Mouse (Mus musculus): ENCODE measurements at regions not wholly inside any gene's neighbourhood (a gene's known extent, or its start where the extent isn't known, plus 50 kb on each side); places are given as distances from the start of the nearest gene placed in this dataset.

DNA sequence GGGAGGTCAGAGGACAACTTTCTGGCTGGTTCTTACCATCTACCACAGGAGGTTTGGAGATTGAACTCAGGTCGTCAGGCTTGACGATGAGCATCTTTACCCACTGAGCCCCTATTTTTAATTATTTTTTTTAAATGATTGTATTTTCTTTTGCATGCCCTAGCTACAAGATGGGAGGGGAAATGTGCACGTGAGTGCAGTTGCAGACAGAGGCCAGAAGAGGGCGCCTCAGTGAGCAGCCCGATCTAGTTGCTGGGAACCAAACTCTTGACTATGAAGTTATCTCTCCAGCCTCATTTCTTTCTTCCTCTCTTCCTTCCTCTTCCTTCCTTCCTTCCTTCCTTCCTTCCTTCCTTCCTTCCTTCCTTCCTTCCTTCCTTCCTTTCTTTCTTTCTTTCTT, 537.3 kb upstream of the Adam5 start:
- 90% methylated on average over 5 of the region's 5 CpGs for WGBS
- Histone ChIP-seq H3K4me2 (no peak overlapping the region), H3K4me1 (ENCODE audit: control insufficient read depth, insufficient read depth, low read length) (no peaks in the 10 kb centered on the region), H3K27me3 (ENCODE audit: control insufficient read depth, insufficient read depth, low read length) (no peaks in the 10 kb centered on the region), H3K27ac (ENCODE audit: low read depth, low read length) (no peak overlapping the region), H3K9ac (ENCODE audit: low read length) (no peak overlapping the region), H3K4me3 (ENCODE audit: low read depth, low read length) (no peak overlapping the region), H3K9me3 (ENCODE audit: control insufficient read depth, low read length) (no peaks in the 10 kb centered on the region), H3K36me3 (ENCODE audit: control insufficient read depth, insufficient read depth, low read length) (no peaks in the 10 kb centered on the region)
- DNase-seq (ENCODE audit: low spot score, missing footprints) (peak; percentile 44), ATAC-seq (ENCODE audit: low FRiP score) (no peak)

DNA sequence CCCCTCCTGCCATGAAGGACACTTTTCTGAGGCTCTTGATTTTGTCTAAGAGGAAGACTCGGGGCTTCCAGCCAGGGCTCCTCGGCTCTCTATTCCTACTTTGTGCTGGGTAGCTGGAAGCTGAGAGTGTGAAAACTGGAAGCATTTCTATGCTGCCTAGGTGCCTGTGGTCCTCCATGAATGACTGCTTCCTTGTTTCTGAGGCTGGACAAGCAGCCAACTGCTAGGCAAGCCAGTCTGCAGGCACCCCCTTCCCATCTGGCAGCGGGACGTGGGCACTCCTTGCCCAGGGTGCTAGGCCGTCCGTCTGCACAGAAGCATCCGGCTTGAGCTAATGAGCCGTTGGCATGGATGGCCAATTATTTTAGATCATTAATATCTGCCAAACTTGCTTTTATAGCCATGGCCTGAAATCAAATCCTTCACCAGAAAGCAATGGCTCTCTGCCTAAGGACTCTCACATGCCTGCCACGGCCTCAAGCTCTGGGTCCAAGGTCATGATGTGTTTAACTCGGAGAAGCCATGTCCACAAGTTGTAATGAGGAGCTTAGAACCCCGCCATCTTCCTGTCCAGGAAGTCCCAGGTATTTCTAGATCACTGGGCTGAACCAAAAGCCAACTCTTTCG, 534.5 kb upstream of the Adam5 start:
- ATAC-seq (ENCODE audit: low FRiP score) (no peak), DNase-seq (ENCODE audit: low spot score, missing footprints) (peak; percentile 8)
- Histone ChIP-seq H3K4me3 (ENCODE audit: low read depth, low read length) (no peak overlapping the region), H3K9ac (ENCODE audit: low read length) (no peak overlapping the region), H3K4me1 (ENCODE audit: control insufficient read depth, insufficient read depth, low read length) (no peaks in the 10 kb centered on the region; the same call in 1 of the 2 replicates), H3K4me2 (no peak overlapping the region), H3K27ac (ENCODE audit: low read depth, low read length) (no peak overlapping the region), H3K9me3 (ENCODE audit: control insufficient read depth, low read length) (no peaks in the 10 kb centered on the region), H3K27me3 (ENCODE audit: control insufficient read depth, insufficient read depth, low read length) (no peaks in the 10 kb centered on the region; the same call in 1 of the 2 replicates), H3K36me3 (ENCODE audit: control insufficient read depth, insufficient read depth, low read length) (no peaks in the 10 kb centered on the region)
- 93% methylated on average over 12 of the region's 12 CpGs for WGBS

DNA sequence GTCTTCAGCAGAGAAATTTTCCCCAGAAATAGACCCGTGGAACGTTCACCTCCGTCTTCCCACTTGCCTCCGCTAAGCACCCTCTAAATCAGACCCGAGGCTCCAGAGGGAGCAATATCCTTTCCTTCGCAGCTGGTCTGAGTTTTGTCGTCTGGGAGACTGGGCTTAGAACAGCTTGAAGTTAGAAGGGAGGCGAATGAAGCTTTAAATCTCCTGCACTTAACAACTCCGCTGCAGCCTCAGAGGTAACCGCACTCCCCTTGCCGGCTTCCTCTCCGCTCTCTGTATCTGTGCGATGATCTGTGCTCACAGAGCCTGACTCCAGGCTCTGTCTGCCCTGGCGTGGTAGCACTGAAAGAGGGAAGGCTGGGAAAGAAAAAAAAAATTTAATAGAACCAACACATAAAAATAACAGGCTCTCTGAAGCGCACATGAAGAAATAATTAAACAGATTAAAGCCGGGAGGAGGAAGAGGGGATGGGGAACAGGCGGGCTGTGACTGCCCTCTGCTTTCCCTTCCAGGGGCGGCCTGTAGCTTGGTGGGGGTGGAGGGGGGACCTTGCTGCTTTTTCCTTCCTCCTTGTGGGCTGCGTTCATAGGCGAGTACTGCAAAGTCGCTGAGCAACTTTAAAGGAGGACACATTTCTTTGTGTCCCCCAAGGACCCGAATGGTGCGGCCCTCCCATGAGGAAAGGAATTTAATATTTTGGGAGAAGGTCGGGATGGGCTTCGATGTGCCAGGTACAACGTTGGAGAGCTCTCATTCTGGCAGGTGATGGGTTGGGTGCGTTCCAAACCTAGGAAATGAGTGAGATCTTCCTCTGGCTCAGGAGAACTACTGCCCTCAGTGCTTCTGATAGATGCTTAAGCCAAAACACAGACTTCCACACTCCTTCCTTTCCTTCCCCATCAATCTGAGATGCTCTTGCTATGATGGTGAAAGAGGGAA, 529.9 kb upstream of the Adam5 start:
- H3K4me2 ChIP-seq: peak overlapping the region; percentile 32
- no peak overlapping the region for H3K27ac ChIP-seq (ENCODE audit: low read depth, low read length)
- H3K27me3 ChIP-seq (ENCODE audit: control insufficient read depth, insufficient read depth, low read length): peaks cover 6% of the 10 kb centered on the region; the same call in 1 of the 2 replicates
- H3K36me3 ChIP-seq (ENCODE audit: control insufficient read depth, insufficient read depth, low read length): no peaks in the 10 kb centered on the region
- 9% methylated on average over 27 of the region's 27 CpGs for WGBS
- no peaks in the 10 kb centered on the region for H3K9me3 ChIP-seq (ENCODE audit: control insufficient read depth, low read length)
- peak; percentile 91 for DNase-seq (ENCODE audit: low spot score, missing footprints)
- H3K4me3 ChIP-seq (ENCODE audit: low read depth, low read length): no peak overlapping the region; the same call in 1 of the 2 replicates
- no peak for ATAC-seq (ENCODE audit: low FRiP score)
- no peaks in the 10 kb centered on the region; the same call in 1 of the 2 replicates for H3K4me1 ChIP-seq (ENCODE audit: control insufficient read depth, insufficient read depth, low read length)
- H3K9ac ChIP-seq (ENCODE audit: low read length): no peak overlapping the region

DNA sequence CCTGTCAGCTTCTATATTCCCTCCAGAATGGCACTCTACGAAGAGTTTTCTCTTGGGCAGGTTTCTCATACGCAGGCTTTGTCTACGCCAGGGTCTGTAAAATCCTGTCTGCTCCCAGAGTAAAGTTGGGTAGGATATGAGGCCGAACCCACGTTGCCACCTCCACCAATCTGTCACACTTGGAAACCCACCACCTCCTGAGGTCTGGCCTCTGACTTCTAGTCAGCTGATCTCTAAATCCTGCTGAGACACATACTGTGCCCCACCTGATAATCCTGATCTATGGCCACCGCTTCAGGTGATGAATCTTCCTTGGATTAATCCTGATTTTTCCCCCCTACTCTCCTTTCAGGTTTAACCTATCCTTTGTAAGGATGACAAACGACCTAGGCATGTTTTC, 529.2 kb upstream of the Adam5 start:
- Histone ChIP-seq H3K9ac (ENCODE audit: low read length) (no peak overlapping the region), H3K27me3 (ENCODE audit: control insufficient read depth, insufficient read depth, low read length) (peaks cover 6% of the 10 kb centered on the region; the same call in 1 of the 2 replicates), H3K27ac (ENCODE audit: low read depth, low read length) (no peak overlapping the region), H3K4me1 (ENCODE audit: control insufficient read depth, insufficient read depth, low read length) (no peaks in the 10 kb centered on the region; the same call in 1 of the 2 replicates), H3K9me3 (ENCODE audit: control insufficient read depth, low read length) (no peaks in the 10 kb centered on the region), H3K4me3 (ENCODE audit: low read depth, low read length) (no peak overlapping the region; the same call in 1 of the 2 replicates), H3K36me3 (ENCODE audit: control insufficient read depth, insufficient read depth, low read length) (no peaks in the 10 kb centered on the region), H3K4me2 (peak overlapping the region; percentile 32; the same call in 1 of the 2 replicates)
- peak; percentile 83 for DNase-seq (ENCODE audit: low spot score, missing footprints)
- WGBS: 40% methylated on average over 7 of the region's 7 CpGs
- no peak for ATAC-seq (ENCODE audit: low FRiP score)

DNA sequence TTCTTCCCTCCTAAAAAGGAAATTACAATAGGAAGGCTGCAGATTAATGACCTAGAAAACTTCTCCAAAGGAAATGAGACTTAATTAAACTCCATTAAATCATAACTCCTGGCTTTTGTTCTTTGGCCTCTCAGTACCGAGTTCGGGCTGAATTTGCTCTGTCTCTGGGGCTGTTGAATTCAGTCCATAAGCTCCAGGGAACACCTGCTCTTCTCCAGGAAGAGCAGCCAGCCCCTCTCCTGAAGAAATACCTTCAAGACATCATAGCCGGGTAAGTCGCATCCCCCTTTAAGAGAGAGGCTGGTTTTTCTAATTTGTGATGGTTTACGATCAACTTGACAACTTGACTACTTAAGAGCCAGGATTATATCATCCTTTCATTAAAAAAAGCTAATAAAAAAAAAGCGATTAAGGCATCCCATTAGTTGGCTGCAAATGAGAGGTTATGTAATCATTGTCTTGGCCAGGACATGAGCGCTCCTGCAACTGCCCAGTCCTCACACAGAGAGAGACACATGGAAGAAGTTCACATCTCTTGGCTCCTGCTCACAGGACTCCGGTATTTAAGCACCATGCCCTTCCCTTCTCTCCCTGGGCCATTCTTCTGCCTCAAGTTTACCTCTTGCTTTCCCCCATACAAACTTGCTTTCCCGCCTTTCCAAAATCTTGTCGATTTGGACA, 524.0 kb upstream of the Adam5 start:
- H3K4me1 ChIP-seq (ENCODE audit: control insufficient read depth, insufficient read depth, low read length): no peaks in the 10 kb centered on the region
- DNase-seq (ENCODE audit: low spot score, missing footprints) (no peak), ATAC-seq (ENCODE audit: low FRiP score) (no peak)
- no peak overlapping the region for H3K9ac ChIP-seq (ENCODE audit: low read length)
- 0 out of 2 replicates have a peak, but pooled peaks cover 2% of the 10 kb centered on the region for H3K27me3 ChIP-seq (ENCODE audit: control insufficient read depth, insufficient read depth, low read length)
- H3K4me3 ChIP-seq (ENCODE audit: low read depth, low read length): no peak overlapping the region
- no peak overlapping the region for H3K4me2 ChIP-seq
- 94% methylated on average over 10 of the region's 10 CpGs for WGBS
- H3K9me3 ChIP-seq (ENCODE audit: control insufficient read depth, low read length): peaks cover 3% of the 10 kb centered on the region; the same call in 1 of the 2 replicates
- no peaks in the 10 kb centered on the region for H3K36me3 ChIP-seq (ENCODE audit: control insufficient read depth, insufficient read depth, low read length)
- no peak overlapping the region for H3K27ac ChIP-seq (ENCODE audit: low read depth, low read length)

DNA sequence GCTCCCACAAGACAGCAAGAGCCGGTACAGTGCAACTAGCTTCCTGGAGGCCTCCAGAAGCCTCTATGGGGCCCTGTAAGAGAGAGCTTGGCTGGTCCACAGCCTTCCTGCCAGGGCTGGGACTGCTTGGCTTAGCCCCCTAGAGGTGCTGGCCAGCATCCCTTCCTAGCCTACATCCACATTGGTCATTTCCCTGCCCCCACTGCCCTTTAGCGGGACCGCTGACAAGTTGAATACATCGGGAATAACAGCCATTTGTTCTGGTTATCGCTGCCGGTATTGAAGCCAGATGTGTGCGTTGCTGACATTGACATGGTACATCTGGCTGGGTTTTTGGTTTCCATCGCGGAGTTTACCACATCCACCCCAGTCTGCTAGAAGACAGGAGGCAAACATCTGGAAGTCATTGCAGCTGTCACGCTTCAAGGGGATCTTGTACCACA, 519.0 kb upstream of the Adam5 start:
- Histone ChIP-seq H3K9ac (ENCODE audit: low read length) (no peak overlapping the region), H3K27ac (ENCODE audit: low read depth, low read length) (no peak overlapping the region), H3K4me3 (ENCODE audit: low read depth, low read length) (no peak overlapping the region), H3K4me2 (no peak overlapping the region), H3K9me3 (ENCODE audit: control insufficient read depth, low read length) (peaks cover 3% of the 10 kb centered on the region; the same call in 1 of the 2 replicates), H3K36me3 (ENCODE audit: control insufficient read depth, insufficient read depth, low read length) (no peaks in the 10 kb centered on the region), H3K4me1 (ENCODE audit: control insufficient read depth, insufficient read depth, low read length) (no peaks in the 10 kb centered on the region), H3K27me3 (ENCODE audit: control insufficient read depth, insufficient read depth, low read length) (no peaks in the 10 kb centered on the region)
- WGBS: 77% methylated on average over 10 of the region's 10 CpGs
- DNase-seq (ENCODE audit: low spot score, missing footprints) (peak; percentile 79), ATAC-seq (ENCODE audit: low FRiP score) (no peak)

DNA sequence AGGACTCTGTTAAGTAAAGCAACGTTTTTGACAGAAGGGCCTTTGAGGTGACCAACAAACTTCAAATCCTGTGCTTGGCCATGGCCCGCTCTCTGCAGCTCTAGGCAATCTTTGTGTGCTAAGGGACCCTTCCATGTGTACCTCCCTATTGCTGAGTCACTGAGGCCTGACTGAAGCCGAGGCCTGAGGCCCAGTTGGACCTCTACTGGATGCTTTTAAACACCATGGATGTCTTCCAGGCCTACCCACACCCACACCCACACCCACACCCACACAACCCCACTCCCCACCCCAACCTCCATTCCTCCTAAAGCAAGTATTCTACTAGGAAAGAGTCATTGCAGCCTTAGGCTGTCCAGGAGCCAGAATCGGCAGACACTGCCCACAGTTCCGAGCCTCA, 518.3 kb upstream of the Adam5 start:
- Histone ChIP-seq H3K4me1 (ENCODE audit: control insufficient read depth, insufficient read depth, low read length) (no peaks in the 10 kb centered on the region), H3K27ac (ENCODE audit: low read depth, low read length) (no peak overlapping the region), H3K4me2 (no peak overlapping the region), H3K27me3 (ENCODE audit: control insufficient read depth, insufficient read depth, low read length) (no peaks in the 10 kb centered on the region), H3K4me3 (ENCODE audit: low read depth, low read length) (no peak overlapping the region), H3K9ac (ENCODE audit: low read length) (no peak overlapping the region), H3K36me3 (ENCODE audit: control insufficient read depth, insufficient read depth, low read length) (no peaks in the 10 kb centered on the region), H3K9me3 (ENCODE audit: control insufficient read depth, low read length) (peaks cover 3% of the 10 kb centered on the region; the same call in 1 of the 2 replicates)
- 82% methylated on average over 5 of the region's 5 CpGs for WGBS
- DNase-seq (ENCODE audit: low spot score, missing footprints) (peak; percentile 61), ATAC-seq (ENCODE audit: low FRiP score) (no peak)

DNA sequence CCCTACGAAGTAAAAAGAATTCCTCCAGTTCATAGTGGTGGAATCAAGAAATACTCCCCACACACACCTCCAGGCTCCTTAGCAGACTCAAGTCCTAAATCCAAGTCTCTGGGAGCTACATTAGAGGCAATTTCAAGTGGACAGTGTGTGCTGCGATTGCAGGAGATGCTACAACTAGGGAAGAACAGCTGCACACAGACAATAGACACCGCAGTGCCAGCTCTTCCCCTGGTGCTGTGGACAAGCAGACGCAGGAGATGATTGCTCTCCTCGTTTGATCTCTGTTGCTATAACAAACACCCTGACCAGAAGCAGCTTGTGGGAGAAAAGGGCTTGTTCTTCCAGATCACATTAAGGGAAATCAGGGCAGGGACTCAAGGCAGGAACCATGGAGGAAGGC, 517.1 kb upstream of the Adam5 start:
- DNase-seq (ENCODE audit: low spot score, missing footprints) (peak; percentile 68), ATAC-seq (ENCODE audit: low FRiP score) (no peak)
- H3K4me3 ChIP-seq (ENCODE audit: low read depth, low read length): no peak overlapping the region
- H3K36me3 ChIP-seq (ENCODE audit: control insufficient read depth, insufficient read depth, low read length): no peaks in the 10 kb centered on the region
- no peaks in the 10 kb centered on the region for H3K4me1 ChIP-seq (ENCODE audit: control insufficient read depth, insufficient read depth, low read length)
- no peak overlapping the region for H3K27ac ChIP-seq (ENCODE audit: low read depth, low read length)
- H3K27me3 ChIP-seq (ENCODE audit: control insufficient read depth, insufficient read depth, low read length): no peaks in the 10 kb centered on the region
- no peak overlapping the region for H3K4me2 ChIP-seq
- H3K9ac ChIP-seq (ENCODE audit: low read length): no peak overlapping the region
- H3K9me3 ChIP-seq (ENCODE audit: control insufficient read depth, low read length): peaks cover 3% of the 10 kb centered on the region; the same call in 1 of the 2 replicates
- 72% methylated on average over 5 of the region's 5 CpGs for WGBS

Measured in midbrain, embryonic 11.5 days (tissue).